Mouse (Mus musculus) embryonic facial prominence, embryonic 15.5 days (tissue): Measurements from ENCODE around the gene B3gnt2. TPM values are rescaled to one million over a fixed set of nuclear protein-coding genes. Genes with fewer than 3 reads are reported as not detected.

Source experiments
- ATAC-seq: fragments of 200-750 bp; cut with Nextera tagmentation; 2 replicates; pipeline ENCODE4 v1.8.0; 2017; ENCODE audit warnings: low read depth, moderate TSS enrichment; ENCODE audit not compliant: insufficient number of reproducible peaks, low FRiP score, low TSS enrichment
- H3K27ac ChIP-seq: fragments of 300-500 bp; sonication (generic); replicated peaks from 2 replicates; pipeline ENCODE4 v1.5.1; 2015; ENCODE audit warnings: mild to moderate bottlenecking, inconsistent platforms
- H3K27me3 ChIP-seq: fragments of 300-500 bp; sonication (generic); 2 replicates; pipeline ENCODE4 v1.6.1; 2015; ENCODE audit warnings: inconsistent platforms
- H3K36me3 ChIP-seq: fragments of 300-500 bp; sonication (generic); 2 replicates; pipeline ENCODE4 v1.6.1; 2015; ENCODE audit warnings: mild to moderate bottlenecking, inconsistent platforms
- H3K4me1 ChIP-seq: fragments of 300-500 bp; sonication (generic); 2 replicates; pipeline ENCODE4 v1.6.1; 2015; ENCODE audit warnings: inconsistent platforms
- H3K4me2 ChIP-seq: fragments of 300-500 bp; sonication (generic); replicated peaks from 2 replicates; pipeline ENCODE4 v1.6.1; 2015; ENCODE audit warnings: mild to moderate bottlenecking, inconsistent platforms
- H3K4me3 ChIP-seq: fragments of 300-500 bp; sonication (generic); replicated peaks from 2 replicates; pipeline ENCODE4 v1.5.1; 2015; ENCODE audit warnings: mild to moderate bottlenecking, inconsistent platforms
- H3K9ac ChIP-seq: fragments of 300-500 bp; sonication (generic); 2 replicates; pipeline ENCODE4 v1.6.1; 2015; ENCODE audit warnings: inconsistent platforms
- H3K9me3 ChIP-seq: fragments of 300-500 bp; sonication (generic); replicated peaks from 2 replicates; pipeline ENCODE4 v1.6.1; 2016; ENCODE audit warnings: inconsistent platforms
- WGBS: fragments of 180-500 bp; shearing (Covaris S2); methylation state at CpG from one replicate; pipeline ENCODE4 v1.1.7; 2015; 5-methylcytosine and 5-hydroxymethylcytosine counted together
- polyA plus RNA-seq: library from polyadenylated mRNA; unstranded; fragments of >200 nt; fragmentation: Nextera tagmentation; extraction: Ambion mirVana; gene quantifications from 2 replicates; pipeline ENCODE4 v1.2.1, GENCODE M21; 2015

The B3gnt2 gene
- polyA plus RNA-seq, 1 experiment from 2014 or later = 9.1 TPM

DNA sequence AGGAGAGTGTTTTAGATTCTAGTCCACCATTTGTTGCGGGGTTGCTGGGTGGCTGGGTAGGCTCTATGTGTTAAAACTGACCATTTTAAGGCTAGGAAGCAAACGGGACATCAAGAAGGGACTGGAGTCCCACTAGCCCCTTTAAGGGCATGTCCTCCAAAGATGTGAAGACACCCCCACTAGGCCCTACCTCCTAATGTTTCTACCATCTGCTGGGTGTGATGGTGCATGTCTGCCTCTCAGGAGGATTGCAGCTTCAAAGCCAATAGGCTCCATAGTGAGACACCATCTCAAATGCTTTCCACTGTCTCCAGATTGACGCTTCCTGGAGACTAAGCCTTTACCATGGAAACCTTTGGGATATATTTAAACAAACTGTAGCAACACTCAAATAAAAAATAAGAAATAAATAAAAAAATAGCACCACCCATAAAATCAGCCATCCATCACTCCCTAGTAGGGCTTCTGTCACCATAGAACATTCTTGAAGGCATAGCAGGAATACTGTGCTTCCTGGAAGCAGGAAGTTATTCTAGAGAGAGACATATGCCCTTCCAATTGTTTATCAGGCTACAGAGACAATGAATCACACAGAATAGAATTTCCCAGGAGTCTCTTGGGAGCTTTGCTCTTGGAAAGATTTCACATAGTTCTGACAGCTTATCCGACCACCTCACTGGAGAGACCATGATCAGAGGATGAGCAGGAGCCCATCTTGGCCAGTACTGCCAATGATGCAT is 97.0 kb downstream of the B3gnt2 start:
- H3K36me3 ChIP-seq = no peaks in the 10 kb centered on the region
- ATAC-seq = no peak
- no peak overlapping the region for H3K4me2 ChIP-seq
- H3K9ac ChIP-seq = no peak overlapping the region
- H3K9me3 ChIP-seq = no peaks in the 10 kb centered on the region
- WGBS = 70% methylated on average over 4 of the region's 4 CpGs
- H3K4me3 ChIP-seq = no peak overlapping the region
- H3K27ac ChIP-seq = no peak overlapping the region
- no peaks in the 10 kb centered on the region for H3K27me3 ChIP-seq
- H3K4me1 ChIP-seq = no peaks in the 10 kb centered on the region

GRCm38 (mm10) chr11:22763055-22763454 is 97.7 kb downstream of the B3gnt2 start:
- H3K9ac ChIP-seq = no peak overlapping the region
- no peaks in the 10 kb centered on the region for H3K27me3 ChIP-seq
- WGBS = 61% methylated on average over 1 of the region's 1 CpGs
- no peaks in the 10 kb centered on the region for H3K9me3 ChIP-seq
- no peak overlapping the region for H3K4me2 ChIP-seq
- H3K27ac ChIP-seq = no peak overlapping the region
- H3K36me3 ChIP-seq = no peaks in the 10 kb centered on the region
- no peak overlapping the region for H3K4me3 ChIP-seq
- ATAC-seq = no peak
- H3K4me1 ChIP-seq = no peaks in the 10 kb centered on the region

- Histone ChIP-seq H3K27me3 (no peaks in the 10 kb centered on the region), H3K4me1 (no peaks in the 10 kb centered on the region), H3K4me3 (no peak overlapping the region), H3K4me2 (no peak overlapping the region), H3K36me3 (no peaks in the 10 kb centered on the region), H3K9ac (no peak overlapping the region), H3K27ac (no peak overlapping the region), H3K9me3 (no peaks in the 10 kb centered on the region)
- ATAC-seq = no peak
- 85% methylated on average over 18 of the region's 18 CpGs for WGBS
These were observed 98.4 kb downstream of the B3gnt2 start for GRCm38 (mm10) chr11:22762236-22762927.

DNA sequence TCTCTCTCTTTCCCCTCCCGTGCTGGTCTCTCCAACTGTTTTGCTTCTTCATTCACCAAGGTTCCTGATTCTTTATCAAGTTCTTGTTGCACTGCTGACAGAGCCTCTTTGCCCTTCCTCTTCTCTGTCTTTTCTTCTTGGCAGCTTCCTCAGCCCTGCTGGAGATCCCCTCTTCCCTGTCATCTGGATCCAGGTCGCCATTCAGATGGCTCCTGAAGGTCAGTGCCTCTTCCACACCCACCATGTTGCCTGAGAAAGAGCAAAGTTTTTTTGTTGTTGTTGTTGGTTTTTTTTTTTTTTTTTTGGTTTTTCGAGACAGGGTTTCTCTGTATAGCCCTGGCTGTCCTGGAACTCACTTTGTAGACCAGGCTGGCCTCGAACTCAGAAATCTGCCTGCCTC is 101.0 kb downstream of the B3gnt2 start:
- H3K9me3 ChIP-seq = no peaks in the 10 kb centered on the region
- no peak overlapping the region for H3K4me3 ChIP-seq
- no peak for ATAC-seq
- WGBS = 90% methylated on average over 3 of the region's 4 CpGs
- H3K9ac ChIP-seq = no peak overlapping the region
- no peak overlapping the region for H3K27ac ChIP-seq
- no peaks in the 10 kb centered on the region for H3K4me1 ChIP-seq
- no peak overlapping the region for H3K4me2 ChIP-seq
- H3K36me3 ChIP-seq = no peaks in the 10 kb centered on the region
- no peaks in the 10 kb centered on the region for H3K27me3 ChIP-seq

DNA sequence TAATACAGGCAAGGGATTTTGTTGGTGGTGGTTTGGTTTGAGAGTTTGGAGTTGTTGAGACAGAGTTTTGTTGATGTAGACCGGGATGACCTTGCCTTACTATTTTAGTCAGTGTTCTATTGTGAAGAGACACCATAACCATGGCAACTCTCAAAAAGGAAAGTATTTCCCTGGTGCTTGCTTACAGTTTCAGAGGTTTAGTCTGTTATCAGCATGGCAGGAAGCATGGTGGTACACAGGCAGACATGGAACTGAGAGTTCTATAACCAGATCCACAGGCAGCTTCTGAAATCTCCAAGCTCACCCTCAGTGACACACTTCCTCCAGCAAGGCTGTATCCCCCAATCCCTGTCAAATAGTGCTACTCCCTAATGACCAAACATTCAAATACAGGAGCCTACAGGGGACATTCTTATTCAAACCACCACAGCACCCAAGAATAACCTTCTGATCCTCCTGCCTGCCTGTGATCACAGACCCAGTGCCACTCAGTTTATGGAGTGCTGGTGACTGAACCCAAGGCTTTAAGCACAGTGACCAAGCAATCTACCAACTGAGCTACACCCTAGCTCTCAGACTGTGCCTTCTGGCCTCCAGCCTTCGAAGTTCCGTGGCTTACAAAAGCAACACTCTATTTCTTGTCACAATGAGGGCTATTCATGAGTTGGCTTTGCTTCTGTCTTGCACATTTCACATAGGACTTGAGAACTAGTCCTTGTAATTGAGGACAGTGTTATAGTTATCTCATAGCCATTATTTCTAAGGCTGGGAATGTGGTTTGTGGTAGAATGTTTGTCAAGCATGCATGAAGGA is 104.4 kb downstream of the B3gnt2 start:
- Histone ChIP-seq H3K9me3 (no peaks in the 10 kb centered on the region), H3K27ac (no peak overlapping the region), H3K9ac (no peak overlapping the region), H3K4me3 (no peak overlapping the region), H3K27me3 (no peaks in the 10 kb centered on the region), H3K4me2 (no peak overlapping the region), H3K36me3 (no peaks in the 10 kb centered on the region), H3K4me1 (no peaks in the 10 kb centered on the region)
- 73% methylated on average over 3 of the region's 3 CpGs for WGBS
- ATAC-seq = no peak

DNA sequence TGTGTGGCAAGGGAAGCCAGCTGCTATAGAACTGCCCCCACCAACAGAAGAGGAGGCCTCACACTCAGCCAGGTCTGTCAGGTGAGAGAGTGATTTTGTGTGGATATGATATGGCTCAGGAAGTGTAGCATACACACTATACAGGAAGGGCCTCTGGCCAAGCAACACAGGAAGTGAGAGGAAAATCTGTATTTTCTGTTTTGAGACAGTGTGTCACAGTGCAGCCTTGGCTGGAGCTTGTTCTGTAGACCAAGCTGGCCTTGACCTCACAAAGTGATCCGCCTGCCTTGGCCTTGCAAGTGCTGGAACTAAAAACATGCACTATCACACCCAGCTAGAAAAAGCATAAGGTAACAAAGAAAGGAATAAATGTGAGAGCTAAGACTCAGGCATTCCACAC is 105.6 kb downstream of the B3gnt2 start:
- WGBS = 78% methylated on average over 1 of the region's 1 CpGs

GRCm38 (mm10) chr11:22752596-22752995 is 108.2 kb downstream of the B3gnt2 start:
- no peak for ATAC-seq
- Histone ChIP-seq H3K27ac (no peak overlapping the region), H3K9me3 (no peaks in the 10 kb centered on the region), H3K36me3 (no peaks in the 10 kb centered on the region), H3K27me3 (no peaks in the 10 kb centered on the region), H3K4me3 (no peak overlapping the region), H3K4me1 (no peaks in the 10 kb centered on the region), H3K9ac (no peak overlapping the region), H3K4me2 (no peak overlapping the region)
- WGBS = 31% methylated on average over 5 of the region's 5 CpGs

More for the DNA sequence above, 105.6 kb downstream of the B3gnt2 start:
- no peak overlapping the region for H3K4me2 ChIP-seq
- H3K9ac ChIP-seq = no peak overlapping the region
- H3K4me1 ChIP-seq = no peaks in the 10 kb centered on the region
- H3K27ac ChIP-seq = no peak overlapping the region
- H3K9me3 ChIP-seq = no peaks in the 10 kb centered on the region
- H3K36me3 ChIP-seq = no peaks in the 10 kb centered on the region
- no peak overlapping the region for H3K4me3 ChIP-seq
- no peaks in the 10 kb centered on the region for H3K27me3 ChIP-seq
- ATAC-seq = no peak

DNA sequence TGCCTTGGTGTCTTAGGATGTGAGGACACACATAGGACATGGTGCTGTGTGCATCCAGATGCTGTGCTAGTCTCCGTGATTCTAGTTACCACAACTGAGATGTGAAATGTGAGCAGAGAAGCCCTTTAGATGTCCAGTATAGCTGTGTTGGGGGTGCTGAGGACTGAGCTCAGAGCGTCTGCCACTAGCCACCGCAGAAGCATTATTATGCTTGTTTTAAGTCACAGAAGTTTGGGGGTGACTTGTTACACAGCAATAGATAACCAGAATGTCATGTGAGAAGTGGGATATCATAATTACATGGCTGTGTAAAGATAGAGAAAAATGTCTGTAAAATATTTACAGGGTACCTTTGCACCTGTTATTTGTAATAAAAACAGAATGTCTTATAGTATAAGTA is 109.2 kb downstream of the B3gnt2 start:
- H3K9ac ChIP-seq = no peak overlapping the region
- H3K4me3 ChIP-seq = no peak overlapping the region
- H3K9me3 ChIP-seq = no peaks in the 10 kb centered on the region
- ATAC-seq = no peak
- H3K27ac ChIP-seq = no peak overlapping the region
- H3K4me2 ChIP-seq = no peak overlapping the region
- H3K4me1 ChIP-seq = no peaks in the 10 kb centered on the region
- 79% methylated on average over 3 of the region's 3 CpGs for WGBS
- no peaks in the 10 kb centered on the region for H3K36me3 ChIP-seq
- no peaks in the 10 kb centered on the region for H3K27me3 ChIP-seq

- Histone ChIP-seq H3K4me3 (no peak overlapping the region), H3K4me2 (no peak overlapping the region), H3K27me3 (no peaks in the 10 kb centered on the region), H3K9me3 (peaks cover 5% of the 10 kb centered on the region; the same call in 1 of the 2 replicates), H3K27ac (no peak overlapping the region), H3K4me1 (no peaks in the 10 kb centered on the region), H3K36me3 (no peaks in the 10 kb centered on the region), H3K9ac (no peak overlapping the region)
- WGBS = 73% methylated on average over 7 of the region's 7 CpGs
- ATAC-seq = no peak
These were observed 113.4 kb downstream of the B3gnt2 start for GRCm38 (mm10) chr11:22747406-22747805.

GRCm38 (mm10) chr11:22745356-22745755 is 115.4 kb downstream of the B3gnt2 start:
- Histone ChIP-seq H3K27ac (no peak overlapping the region), H3K36me3 (no peaks in the 10 kb centered on the region), H3K9ac (no peak overlapping the region), H3K27me3 (no peaks in the 10 kb centered on the region), H3K4me1 (0 out of 2 replicates have a peak, but pooled peaks cover 2% of the 10 kb centered on the region), H3K4me2 (no peak overlapping the region), H3K9me3 (peaks cover 5% of the 10 kb centered on the region; the same call in 1 of the 2 replicates), H3K4me3 (no peak overlapping the region)
- no peak for ATAC-seq

DNA sequence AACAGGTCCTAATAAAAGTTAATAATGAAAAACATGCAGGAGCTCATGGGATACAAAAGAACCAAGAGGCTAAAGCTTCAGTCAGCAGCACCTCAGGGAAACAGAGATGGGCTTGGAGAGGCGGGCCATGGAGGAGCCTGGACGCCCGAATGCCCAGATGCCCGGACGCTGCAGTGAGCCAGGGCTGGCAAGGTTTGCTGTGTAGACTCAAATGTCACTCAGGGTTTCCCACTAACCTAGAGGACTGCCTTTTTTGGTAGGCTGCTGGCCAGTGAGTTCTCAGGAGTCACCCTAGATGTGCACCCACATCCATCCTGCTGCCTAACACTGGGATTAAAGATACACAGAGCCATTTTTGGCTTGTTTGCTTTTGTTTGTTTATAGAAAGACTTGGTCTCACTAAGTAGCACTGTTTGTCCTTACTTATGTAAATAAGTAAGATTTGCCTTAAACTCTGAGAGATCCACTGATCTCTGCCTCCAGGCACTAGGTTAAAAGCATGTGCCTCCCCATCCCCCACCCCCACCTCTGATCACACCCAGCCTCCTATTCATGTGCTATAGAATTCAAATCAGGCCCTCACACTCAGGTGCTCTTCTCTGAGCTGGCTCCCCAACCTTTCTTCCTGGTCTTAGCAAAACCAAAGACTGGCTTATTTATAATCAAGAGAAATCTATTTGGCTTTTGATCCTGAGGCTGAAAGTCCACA is 117.0 kb downstream of the B3gnt2 start:
- WGBS = 83% methylated on average over 5 of the region's 5 CpGs
- Histone ChIP-seq H3K4me3 (no peak overlapping the region), H3K27me3 (no peaks in the 10 kb centered on the region), H3K4me2 (no peak overlapping the region), H3K36me3 (no peaks in the 10 kb centered on the region), H3K4me1 (0 out of 2 replicates have a peak, but pooled peaks cover 2% of the 10 kb centered on the region), H3K9me3 (peaks cover 5% of the 10 kb centered on the region; the same call in 1 of the 2 replicates), H3K9ac (no peak overlapping the region), H3K27ac (no peak overlapping the region)
- no peak for ATAC-seq
